Mouse (Mus musculus) testis, adult 2 months (tissue): ENCODE data around the gene Oas1d.
"Not testable (repeated sequence)": the region's sequence is repeated elsewhere in the genome, so short reads cannot be mapped to it uniquely, and the experiment has no call there.

Experiments used
- CTCF ChIP-seq: fragments of 200-500 bp; IDR thresholded peaks from 2 replicates; pipeline ENCODE4 v1.5.1; 2012; ENCODE audit warnings: low read depth, mild to moderate bottlenecking, inconsistent platforms, low read length, moderate library complexity; ENCODE audit not compliant: control insufficient read depth, insufficient read depth, insufficient replicate concordance
- POLR2A ChIP-seq: fragments of 200-500 bp; IDR thresholded peaks from 2 replicates; pipeline ENCODE4 v1.6.1; 2012; ENCODE audit warnings: low read depth, mild to moderate bottlenecking, inconsistent platforms, low read length, moderate library complexity; ENCODE audit not compliant: control insufficient read depth

DNA sequence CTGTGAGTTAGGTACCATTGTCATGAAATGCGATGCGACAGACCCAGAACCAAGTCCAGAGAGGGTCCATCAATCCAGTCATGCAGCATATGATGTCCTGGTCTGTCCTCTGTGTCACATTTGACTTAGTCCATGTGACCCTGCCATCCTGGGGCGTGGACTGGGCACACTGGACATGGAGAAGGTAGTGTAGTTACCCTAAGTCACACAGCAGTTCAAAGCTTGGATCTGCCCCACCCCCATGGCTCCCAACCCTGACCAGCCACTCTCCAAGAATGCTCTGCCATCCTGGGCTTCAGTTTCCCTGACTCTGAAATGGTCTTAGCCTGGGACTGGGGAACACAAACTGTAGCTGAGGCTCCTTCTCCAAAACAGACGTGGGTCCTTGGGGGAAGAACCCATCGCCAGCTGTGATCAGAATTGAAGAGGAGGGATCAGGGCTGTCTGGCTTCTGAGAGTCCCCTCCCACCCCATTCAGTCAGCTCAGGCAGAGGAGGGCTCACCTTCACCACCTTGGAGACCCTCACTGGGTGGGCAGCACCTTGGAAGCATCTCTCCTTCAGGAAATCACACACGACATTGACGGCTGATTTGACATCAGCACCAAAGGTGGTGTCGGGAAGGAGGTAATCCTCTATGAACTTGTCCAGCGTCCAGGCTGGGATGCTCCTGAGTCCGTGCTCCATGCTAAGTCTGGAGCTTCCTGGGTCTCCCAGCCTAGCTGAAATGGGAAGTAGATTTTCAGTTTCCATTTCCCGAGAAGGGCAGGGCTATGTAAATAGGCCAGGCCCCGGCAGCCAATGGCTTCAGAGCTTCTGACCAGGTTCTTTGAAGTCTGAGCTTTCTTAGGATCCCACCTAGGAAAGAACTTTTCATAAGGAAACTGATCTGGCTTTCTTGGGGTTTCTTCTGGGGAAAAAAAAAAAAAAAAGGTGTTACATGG lies 7.3 kb upstream of the Oas1d start, which contains the start of gene Oas1a:
- not testable (repeated sequence) for TF ChIP-seq CTCF, POLR2A
